Mouse (Mus musculus): ENCODE results near the gene Pfdn2. TPM values are rescaled to one million over a fixed set of nuclear protein-coding genes. Genes with fewer than 3 reads are reported as not detected.
"Not testable (repeated sequence)": the region's sequence is repeated elsewhere in the genome, so short reads cannot be mapped to it uniquely, and the experiment has no call there.

The Pfdn2 gene
- 16.2 and 30.5 TPM in 2 replicates for polyA plus RNA-seq (2012; rRNA removed)

GRCm38 (mm10) chr1:171345225-171346094 lies at the start of gene Pfdn2, which contains the start of gene Nit1:
Pfdn2 (plus strand) TSS chr1:171345670.
Nit1 (minus strand) TSS chr1:171345646.
- DNase-seq (ENCODE audit: low read depth): no peak

- no peak for DNase-seq (ENCODE audit: low read depth)
Observed at GRCm38 (mm10) chr1:171298226-171298625, 47.2 kb upstream of the Pfdn2 start.

DNA sequence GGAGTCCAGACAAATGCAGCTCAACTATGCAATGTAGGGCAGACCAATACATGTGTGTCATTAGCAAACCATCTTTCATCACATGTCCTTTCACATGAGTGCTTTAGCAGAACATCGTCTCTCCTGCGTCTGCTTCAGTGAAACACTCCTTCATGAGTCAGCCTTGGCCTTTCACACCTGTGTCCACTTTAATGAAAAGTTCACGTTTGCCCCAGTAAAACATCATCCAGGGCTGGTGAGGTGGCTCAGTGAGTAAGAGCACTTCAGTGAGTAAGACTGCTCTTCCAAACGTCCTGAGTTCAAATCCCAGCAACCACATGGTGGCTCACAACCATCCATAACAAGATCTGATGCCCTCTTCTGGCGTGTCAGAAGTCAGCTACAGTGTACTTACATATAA lies 39.3 kb upstream of the Pfdn2 start:
- not testable (repeated sequence) for DNase-seq (ENCODE audit: low read depth)

DNA sequence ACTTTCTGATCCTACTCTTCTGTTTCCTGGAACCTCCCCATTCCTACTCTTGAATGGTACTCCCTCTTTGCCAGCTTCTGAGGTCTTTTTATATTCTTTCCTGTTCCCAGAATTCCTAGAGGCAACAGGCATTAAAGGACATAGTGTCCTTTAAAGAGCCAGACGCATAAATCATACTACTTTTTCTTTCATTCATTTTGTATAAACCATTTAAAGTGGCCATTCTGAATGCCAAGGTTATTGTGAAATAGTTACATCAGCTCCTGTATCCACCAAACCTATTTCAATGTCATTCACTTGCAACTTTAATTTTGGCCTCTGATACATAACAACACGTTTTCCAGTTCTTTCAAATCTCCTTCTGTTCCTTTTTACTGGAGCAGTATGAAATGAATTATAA lies 36.1 kb upstream of the Pfdn2 start:
- no peak for DNase-seq (ENCODE audit: low read depth)

DNA sequence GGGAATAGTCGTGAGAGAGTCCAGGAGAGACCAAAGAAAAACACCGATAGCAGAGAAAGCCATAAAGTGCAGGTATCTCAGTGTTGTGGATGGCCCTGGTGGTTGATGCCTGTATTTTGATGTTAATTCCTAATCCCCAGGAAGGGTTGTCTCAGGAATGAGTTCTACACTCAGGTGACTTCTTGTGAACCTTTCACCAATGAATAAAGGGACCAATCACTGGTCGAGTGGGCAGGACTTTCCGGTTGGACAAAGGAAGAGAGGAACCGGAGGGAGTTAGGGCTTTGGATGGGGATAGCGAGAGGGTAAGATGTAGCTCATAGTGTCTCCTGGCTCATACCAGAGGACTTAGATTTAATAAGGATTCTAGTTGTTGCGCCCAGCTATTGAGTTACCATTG lies 25.7 kb upstream of the Pfdn2 start:
- DNase-seq (ENCODE audit: low read depth): no peak

DNA sequence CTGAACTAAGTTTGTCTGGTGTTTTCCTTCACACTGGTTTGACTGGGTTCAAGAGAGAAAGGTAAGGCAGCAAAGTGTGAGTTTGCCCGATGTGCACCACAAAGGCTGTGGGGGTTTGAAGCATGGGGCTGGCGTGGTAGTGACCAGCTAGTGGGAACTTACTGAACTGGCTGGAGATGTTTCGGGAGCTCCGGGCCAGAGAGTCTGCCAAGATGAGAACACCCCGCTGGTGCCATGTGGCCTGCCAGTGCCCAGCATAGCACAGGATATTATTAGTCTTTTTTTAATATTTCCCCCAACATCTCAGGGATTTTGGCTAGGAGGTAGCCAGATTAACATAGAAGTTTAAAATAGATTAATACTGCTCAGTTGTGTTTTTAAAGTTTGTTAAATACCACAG lies 25.3 kb upstream of the Pfdn2 start:
- no peak for DNase-seq (ENCODE audit: low read depth)

DNA sequence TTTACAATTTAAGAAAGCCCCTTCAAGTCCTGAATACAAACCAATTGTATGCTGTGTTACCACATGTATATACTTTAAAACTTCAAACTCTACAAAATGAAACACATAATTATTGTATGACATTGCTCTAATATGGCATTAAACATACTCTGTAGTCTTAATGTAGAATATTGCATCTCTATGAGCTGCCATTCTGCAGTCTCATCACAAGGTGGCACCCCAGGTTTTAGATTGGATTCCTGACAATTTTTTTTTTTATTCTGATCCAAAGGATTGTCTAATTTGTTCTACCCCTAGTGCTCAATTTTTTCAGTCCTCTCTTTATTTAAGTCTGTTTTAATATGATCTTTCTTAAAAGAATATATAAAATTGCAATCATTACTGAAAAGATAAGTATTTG lies 24.1 kb upstream of the Pfdn2 start:
- no peak for DNase-seq (ENCODE audit: low read depth)

DNA sequence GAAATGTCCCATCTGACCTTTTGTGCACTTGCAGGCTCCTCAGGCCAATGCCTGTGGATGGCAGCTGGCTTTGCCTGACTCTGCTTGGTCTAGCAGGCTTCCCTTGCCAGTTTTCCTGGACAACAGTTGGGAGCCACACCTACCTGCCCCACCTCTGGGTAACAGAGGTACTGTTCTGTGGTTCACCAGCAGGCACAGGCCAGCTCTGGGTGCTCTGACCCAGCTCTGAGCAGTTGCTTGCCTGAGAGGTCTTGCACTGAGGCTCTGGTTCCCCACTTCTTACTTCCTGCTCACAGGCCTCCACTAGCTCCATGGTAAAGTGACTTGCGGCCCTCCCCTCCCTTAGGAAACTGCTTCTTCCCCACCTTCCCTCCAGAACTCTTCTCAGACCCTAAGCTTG lies 23.5 kb upstream of the Pfdn2 start:
- DNase-seq (ENCODE audit: low read depth): no peak

DNA sequence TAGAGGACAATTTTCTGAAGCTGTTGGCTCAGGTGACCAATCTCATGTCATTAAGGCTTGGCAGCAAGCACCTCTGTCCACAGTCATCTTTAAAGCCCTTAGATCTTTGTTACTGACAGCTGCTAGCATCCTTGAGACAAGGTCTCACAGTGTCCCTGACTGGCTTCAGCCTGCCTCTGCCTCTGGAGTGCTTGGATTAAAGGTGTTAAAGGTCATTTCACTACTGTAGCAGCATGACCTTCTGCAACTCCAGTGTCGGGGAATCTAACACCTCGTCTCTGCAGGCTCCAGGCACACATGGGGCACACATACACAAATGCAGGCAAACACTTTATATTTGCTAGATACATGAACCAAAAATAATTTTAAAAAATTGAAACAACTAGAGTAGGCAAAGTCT lies 19.9 kb upstream of the Pfdn2 start:
- DNase-seq (ENCODE audit: low read depth): no peak

DNA sequence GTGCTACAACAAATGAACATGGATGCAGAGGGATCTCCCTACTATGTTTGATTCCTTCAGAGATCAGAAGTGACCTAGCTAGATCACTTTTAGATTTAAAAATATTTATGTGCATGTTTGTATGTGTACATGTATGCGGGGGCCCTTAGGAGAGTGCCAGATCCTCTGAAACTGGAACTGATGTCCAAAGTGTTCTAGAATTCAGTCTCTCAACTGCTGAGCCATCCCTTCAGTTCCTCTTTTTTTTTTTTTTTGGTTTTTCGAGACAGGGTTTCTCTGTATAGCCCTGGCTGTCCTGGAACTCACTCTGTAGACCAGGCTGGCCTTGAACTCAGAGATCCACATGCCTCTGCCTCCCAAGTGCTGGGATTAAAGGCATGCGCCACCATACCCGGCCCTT lies 18.9 kb upstream of the Pfdn2 start:
- not testable (repeated sequence) for DNase-seq (ENCODE audit: low read depth)

DNA sequence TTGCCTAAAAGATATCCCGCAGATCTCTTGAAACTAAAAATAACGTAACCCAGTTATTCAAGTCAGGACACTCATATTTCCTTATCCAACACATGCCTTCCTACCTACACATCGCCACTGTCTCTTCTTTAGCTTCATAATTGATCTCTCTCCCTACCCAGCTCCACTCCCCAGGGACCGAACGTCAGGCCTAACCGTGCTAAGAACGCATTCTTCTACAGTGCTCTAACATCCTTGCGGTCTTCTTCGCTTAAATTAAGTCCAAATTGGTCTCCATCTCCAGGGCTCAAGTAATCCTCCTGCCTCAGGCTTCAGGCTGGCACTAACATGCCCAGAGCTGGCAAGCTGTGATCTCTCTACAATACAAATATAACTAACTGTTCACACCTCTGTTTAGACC lies 17.2 kb upstream of the Pfdn2 start:
- no peak for DNase-seq (ENCODE audit: low read depth)

DNA sequence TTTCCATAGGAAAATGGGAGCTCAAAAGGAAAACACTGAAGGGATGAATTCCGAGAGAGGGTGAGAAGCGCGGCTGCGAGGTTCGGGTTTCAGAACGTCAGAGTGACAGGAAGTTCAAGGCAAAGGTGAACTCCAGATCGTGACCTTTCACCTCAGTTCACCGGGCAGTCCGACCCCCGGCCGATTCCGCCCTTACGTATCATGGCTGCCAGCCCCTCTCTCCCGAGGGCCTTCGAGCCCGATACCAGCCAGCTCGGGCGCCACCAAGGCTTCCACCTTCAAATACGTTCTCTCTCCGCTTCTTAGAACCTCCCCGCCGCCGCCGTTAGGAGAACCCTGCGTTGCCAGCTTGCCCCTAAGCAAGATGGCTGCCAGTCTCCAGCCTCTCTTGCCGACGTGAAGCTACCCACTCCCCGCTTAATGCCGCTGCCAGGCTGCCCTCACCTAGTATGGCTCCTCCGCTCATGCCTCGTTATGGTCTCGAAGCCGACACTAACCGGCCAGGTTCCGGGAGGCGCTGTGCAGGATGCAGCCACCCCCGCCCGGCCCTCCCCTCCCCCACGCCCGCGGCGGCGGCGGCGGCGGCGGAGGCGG lies 16.5 kb upstream of the Pfdn2 start, which contains the start of gene Dedd:
TSS of gene Dedd (plus strand) at position 307 of the 594 bp plus-strand sequence.
- DNase-seq (ENCODE audit: low read depth): no peak

- DNase-seq (ENCODE audit: low read depth): no peak
Observed at GRCm38 (mm10) chr1:171329433-171330215, 15.8 kb upstream of the Pfdn2 start.

DNA sequence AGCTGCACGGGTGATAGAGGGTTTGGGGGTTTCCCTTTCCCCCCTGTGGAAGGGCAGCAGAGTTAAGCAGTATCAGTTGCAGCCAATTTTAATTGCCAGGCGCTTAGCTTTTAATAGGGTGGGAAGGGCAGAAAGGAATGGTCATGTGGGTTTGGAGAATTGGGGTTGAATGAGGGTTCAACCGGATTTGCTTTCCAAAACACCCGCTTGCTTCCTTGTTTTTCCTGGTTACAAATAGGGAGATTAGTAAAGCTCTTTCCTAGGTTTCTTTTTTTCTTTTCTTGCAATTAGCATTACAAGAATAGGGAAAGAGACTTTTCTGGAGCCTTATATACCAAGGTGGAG lies 15.3 kb upstream of the Pfdn2 start:
- no peak for DNase-seq (ENCODE audit: low read depth)

- no peak for DNase-seq (ENCODE audit: low read depth)
Observed at GRCm38 (mm10) chr1:171342262-171343207, 2.9 kb upstream of the Pfdn2 start.

DNA sequence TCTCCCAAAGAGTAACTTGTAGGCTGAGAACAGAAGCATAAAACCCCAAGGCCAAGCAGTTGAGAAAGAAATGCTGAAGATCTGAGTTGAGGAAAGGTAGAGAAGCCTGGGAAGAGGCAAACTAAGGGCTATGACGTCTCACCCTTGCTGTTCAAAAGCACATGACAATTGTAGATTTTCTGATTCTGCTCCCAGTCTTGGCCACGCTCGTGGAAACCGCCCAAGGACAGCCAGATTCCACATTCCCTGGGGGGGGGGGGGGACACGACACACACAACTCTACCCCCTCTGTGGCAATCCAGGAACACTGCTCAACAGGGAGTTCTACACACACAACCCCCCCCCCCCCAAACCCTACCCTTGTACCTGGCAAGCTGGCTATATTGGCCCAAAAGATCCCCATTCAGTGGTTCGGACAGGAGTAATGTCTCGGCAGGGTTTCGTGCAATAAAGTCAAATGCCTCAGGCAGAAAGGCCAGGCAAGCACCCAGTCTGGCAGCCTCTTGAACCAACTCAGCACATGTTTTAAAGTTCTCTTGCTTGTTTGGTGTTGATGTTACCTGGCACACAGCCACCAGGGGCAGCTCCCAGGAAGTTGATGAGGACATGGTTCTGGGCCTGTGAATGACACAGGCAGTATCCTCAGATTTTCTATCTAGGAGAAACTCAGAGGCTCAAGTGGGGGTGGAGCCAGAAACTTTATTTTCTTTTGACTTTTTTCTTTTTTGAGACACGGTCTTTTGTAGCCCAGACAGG lies 1.4 kb upstream of the Pfdn2 start:
- no peak for DNase-seq (ENCODE audit: low read depth)

DNA sequence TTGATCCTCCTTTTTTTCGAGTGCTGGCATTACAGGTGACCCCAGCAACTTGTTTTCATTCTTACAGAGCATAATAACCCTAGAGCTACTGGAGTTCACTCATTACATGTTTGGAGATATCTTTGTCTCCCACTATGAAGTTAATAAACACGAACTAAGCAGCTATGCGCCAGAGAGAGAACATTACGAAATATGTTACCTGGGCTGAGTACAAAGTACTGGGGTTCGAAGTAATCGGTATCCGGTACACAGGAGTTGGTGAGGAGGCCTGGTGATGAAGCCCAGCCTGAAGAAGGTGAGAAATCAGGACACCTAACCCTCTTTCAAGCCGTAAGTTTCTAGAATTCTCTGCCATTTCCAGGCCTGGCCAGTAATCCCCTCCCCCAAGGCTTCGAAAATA lies 755 bp upstream of the Pfdn2 start:
- no peak for DNase-seq (ENCODE audit: low read depth)

GRCm38 (mm10) chr1:171346095-171346450 lies 603 bp downstream of the Pfdn2 start:
- DNase-seq (ENCODE audit: low read depth): no peak

DNA sequence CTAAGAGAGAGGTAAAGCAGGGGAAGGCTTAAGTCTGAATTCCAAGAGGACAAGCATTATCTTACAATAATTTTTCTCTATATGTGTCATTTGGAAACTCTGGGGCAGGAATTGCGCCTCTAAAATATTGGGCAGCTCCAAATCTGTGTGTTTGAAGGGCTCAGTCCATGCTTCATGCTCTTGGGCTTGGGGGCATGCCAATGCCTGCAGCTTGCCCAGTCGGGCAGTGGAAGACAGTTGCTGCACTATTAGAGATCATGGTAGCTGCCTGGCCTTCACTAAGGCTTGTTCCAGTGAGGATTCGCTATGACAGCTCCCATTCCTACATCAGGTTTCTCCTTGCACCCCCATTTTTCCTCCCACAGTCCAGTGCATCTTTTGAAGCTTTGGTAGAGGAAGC lies 3.2 kb downstream of the Pfdn2 start:
- no peak for DNase-seq (ENCODE audit: low read depth)

DNA sequence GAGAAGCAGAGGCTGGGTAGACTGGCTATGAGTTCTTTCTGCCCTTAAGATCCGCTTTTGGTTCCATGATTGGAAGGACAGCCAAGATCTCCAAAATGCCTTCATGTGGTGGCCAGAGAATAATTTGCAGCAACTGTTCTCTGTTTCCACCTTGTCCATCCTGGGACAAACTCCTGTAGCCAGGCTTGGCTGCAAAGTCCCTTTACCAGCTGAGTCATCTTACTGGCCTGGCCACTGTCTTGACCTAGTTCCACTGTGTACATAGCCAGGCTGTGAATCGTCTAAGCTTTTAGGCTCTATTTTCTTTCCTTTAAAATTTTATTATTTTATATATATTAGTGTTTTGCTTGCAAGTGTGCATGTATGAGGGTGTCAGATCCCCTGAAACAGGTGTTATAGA lies 3.7 kb downstream of the Pfdn2 start:
- no peak for DNase-seq (ENCODE audit: low read depth)

DNA sequence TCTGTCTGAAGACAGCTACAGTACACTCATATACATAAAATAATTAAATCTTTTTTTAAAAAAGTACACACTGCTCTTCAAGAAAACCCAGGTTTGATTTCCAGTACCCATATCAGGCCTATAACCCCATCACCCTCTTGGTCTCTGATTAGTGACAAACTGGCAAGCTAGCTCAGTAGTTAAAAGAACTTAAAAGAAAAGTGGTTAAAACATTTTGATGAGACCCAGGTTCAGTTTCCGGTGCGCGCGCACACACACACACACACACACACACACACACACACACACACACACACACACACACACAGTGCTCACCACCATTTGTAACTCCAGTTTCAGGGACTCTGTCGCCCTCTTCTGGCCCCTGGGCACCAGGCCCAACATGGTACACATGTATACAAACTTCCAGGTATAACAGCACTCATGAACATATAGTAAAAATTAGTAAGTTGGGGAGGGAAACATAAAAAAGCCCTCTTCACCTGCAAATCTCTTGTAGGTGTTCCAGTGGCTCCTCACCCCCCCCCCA lies 10.4 kb downstream of the Pfdn2 start:
- no peak for DNase-seq (ENCODE audit: low read depth)

Measured in gonadal fat pad, adult 2 months (tissue).